Mouse (Mus musculus): ENCODE measurements around the gene Olfr159. TPM values are rescaled to one million over a fixed set of nuclear protein-coding genes. Genes with fewer than 3 reads are reported as not detected.
A peak's percentile ranks its signal among the peaks of the same experiment; 100 is the strongest.

Olfr159 gene
- total and polyA plus RNA-seq, 2 experiments from 2014 or later, result not detected

- H3K27ac ChIP-seq, result no peak overlapping the region
- DNase-seq (ENCODE audit: low spot score) (no peak), ATAC-seq (no peak)
- no peak overlapping the region for H3K9ac ChIP-seq (replicated peaks; ENCODE audit: low read length)
- H3K27me3 ChIP-seq (ENCODE audit: insufficient read depth, low read length), result no peaks in the 10 kb centered on the region
- no peaks in the 10 kb centered on the region for H3K4me1 ChIP-seq (ENCODE audit: insufficient read depth, low read length)
- H3K4me2 ChIP-seq (ENCODE audit: low read depth, low read length), result no peak overlapping the region
- 90% methylated on average over 5 of the region's 5 CpGs for WGBS
- no peak for TF ChIP-seq CTCF (IDR thresholded peaks at IDR 0.05; ENCODE audit: low read depth)
- no peaks in the 10 kb centered on the region for H3K9me3 ChIP-seq (ENCODE audit: low read length)
- no peak overlapping the region for H3K4me3 ChIP-seq (ENCODE audit: low read length)
- no peaks in the 10 kb centered on the region for H3K36me3 ChIP-seq (ENCODE audit: insufficient read depth, low read length)
Observed at GRCm38 (mm10) chr4:43768341-43768740, 2.5 kb downstream of the Olfr159 start.

- no peak overlapping the region for H3K9ac ChIP-seq (replicated peaks; ENCODE audit: low read length)
- H3K27me3 ChIP-seq (ENCODE audit: insufficient read depth, low read length), result no peaks in the 10 kb centered on the region
- no peak overlapping the region for H3K27ac ChIP-seq
- H3K4me1 ChIP-seq (ENCODE audit: insufficient read depth, low read length), result no peaks in the 10 kb centered on the region
- H3K4me3 ChIP-seq (ENCODE audit: low read length), result no peak overlapping the region
- no peaks in the 10 kb centered on the region for H3K36me3 ChIP-seq (ENCODE audit: insufficient read depth, low read length)
- peak; percentile 82 for DNase-seq (ENCODE audit: low spot score)
- peak; percentile 62; the same call in 1 of the 2 replicates for ATAC-seq
- 24% methylated on average over 7 of the region's 7 CpGs for WGBS
- no peaks in the 10 kb centered on the region for H3K9me3 ChIP-seq (ENCODE audit: low read length)
- H3K4me2 ChIP-seq (ENCODE audit: low read depth, low read length), result no peak overlapping the region
- TF ChIP-seq CTCF (IDR thresholded peaks at IDR 0.05; ENCODE audit: low read depth), result peak; percentile 86
Observed at GRCm38 (mm10) chr4:43763410-43763809, 7.4 kb downstream of the Olfr159 start.

DNA sequence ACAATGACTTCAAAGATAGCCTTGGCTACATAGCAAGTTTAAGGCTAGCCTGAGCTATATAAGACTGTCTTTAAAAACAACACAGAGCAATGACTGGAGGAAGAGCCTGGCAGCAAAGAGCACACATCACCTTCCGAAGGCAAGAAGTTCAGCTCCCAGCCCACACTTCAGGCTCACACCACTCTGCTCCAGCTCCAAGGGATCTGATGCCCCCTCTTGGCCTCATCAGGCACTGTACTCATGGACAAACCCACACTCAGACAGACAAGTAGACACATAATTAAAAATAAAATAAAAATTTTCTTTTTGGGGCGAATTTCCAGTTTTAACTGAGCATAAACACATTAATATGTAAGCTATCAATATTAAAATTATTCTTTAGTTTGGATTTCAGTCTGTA lies 9.5 kb downstream of the Olfr159 start:
- Histone ChIP-seq H3K4me2 (ENCODE audit: low read depth, low read length) (no peak overlapping the region), H3K9me3 (ENCODE audit: low read length) (no peaks in the 10 kb centered on the region), H3K27ac (no peak overlapping the region), H3K4me3 (ENCODE audit: low read length) (no peak overlapping the region), H3K4me1 (ENCODE audit: insufficient read depth, low read length) (no peaks in the 10 kb centered on the region), H3K9ac (replicated peaks; ENCODE audit: low read length) (no peak overlapping the region), H3K36me3 (ENCODE audit: insufficient read depth, low read length) (no peaks in the 10 kb centered on the region), H3K27me3 (ENCODE audit: insufficient read depth, low read length) (no peaks in the 10 kb centered on the region)
- no peak for TF ChIP-seq CTCF (IDR thresholded peaks at IDR 0.05; ENCODE audit: low read depth)
- WGBS, result 72% methylated on average over 2 of the region's 2 CpGs
- DNase-seq (ENCODE audit: low spot score) (no peak), ATAC-seq (no peak)

- 71% methylated on average over 10 of the region's 10 CpGs for WGBS
- ATAC-seq (no peak), DNase-seq (ENCODE audit: low spot score) (peak; percentile 27)
- Histone ChIP-seq H3K4me3 (ENCODE audit: low read length) (no peak overlapping the region), H3K36me3 (ENCODE audit: insufficient read depth, low read length) (no peaks in the 10 kb centered on the region), H3K4me2 (ENCODE audit: low read depth, low read length) (no peak overlapping the region), H3K9ac (replicated peaks; ENCODE audit: low read length) (no peak overlapping the region), H3K27me3 (ENCODE audit: insufficient read depth, low read length) (no peaks in the 10 kb centered on the region), H3K27ac (no peak overlapping the region), H3K4me1 (ENCODE audit: insufficient read depth, low read length) (no peaks in the 10 kb centered on the region), H3K9me3 (ENCODE audit: low read length) (no peaks in the 10 kb centered on the region)
- TF ChIP-seq CTCF (IDR thresholded peaks at IDR 0.05; ENCODE audit: low read depth), result peak; percentile 49
Observed at GRCm38 (mm10) chr4:43760460-43760859, 10.3 kb downstream of the Olfr159 start.

DNA sequence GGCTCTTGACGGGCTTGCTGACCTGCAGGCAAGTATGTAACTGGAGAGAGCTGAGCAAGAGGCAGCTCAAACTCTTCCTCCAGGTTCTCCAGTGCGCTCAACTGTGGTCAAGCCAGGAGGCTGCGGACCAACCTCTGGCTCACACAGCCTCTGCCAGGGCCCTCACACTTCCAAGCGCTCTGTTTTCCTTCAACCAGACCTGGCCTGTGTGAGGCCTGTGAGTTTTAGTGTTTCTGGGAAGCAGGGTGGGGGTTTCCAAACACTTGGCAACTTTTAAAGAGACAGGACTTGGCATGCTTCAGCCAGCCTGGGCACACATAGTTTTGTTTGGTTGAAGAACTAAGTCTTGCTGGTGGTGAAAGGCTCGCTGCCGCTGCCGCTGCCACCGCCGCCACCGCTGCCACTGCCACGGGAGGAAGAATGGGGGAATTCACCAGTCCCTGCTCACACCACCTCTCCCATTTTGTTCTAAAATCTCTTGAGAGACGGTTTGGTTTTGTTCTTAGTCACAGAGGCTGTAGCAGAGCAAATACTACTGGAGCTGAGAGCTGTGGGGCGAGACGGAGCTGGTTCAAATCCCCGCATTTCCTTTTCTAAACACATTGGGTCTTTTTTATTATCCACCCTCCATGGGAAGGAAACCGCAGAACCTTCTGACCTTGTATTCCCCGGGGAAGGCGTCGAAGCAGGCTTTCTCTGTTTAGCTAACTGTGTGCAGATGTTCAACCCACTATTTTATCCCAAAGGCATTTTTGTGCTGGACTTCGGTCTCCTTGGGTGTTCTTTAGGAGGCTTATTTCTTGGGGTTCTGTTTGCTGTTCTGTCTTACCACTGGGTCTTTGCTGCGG lies 11.0 kb downstream of the Olfr159 start:
- no peak for ATAC-seq
- no peaks in the 10 kb centered on the region for H3K4me1 ChIP-seq (ENCODE audit: insufficient read depth, low read length)
- TF ChIP-seq CTCF (IDR thresholded peaks at IDR 0.05; ENCODE audit: low read depth), result no peak
- no peaks in the 10 kb centered on the region for H3K36me3 ChIP-seq (ENCODE audit: insufficient read depth, low read length)
- no peaks in the 10 kb centered on the region for H3K27me3 ChIP-seq (ENCODE audit: insufficient read depth, low read length)
- 76% methylated on average over 21 of the region's 21 CpGs for WGBS
- no peak overlapping the region for H3K4me2 ChIP-seq (ENCODE audit: low read depth, low read length)
- H3K27ac ChIP-seq, result no peak overlapping the region; the same call in 1 of the 2 replicates
- H3K9me3 ChIP-seq (ENCODE audit: low read length), result no peaks in the 10 kb centered on the region
- DNase-seq (ENCODE audit: low spot score), result peak; percentile 39
- H3K4me3 ChIP-seq (ENCODE audit: low read length), result no peak overlapping the region
- H3K9ac ChIP-seq (replicated peaks; ENCODE audit: low read length), result no peak overlapping the region

- TF ChIP-seq CTCF (IDR thresholded peaks at IDR 0.05; ENCODE audit: low read depth), result no peak
- WGBS, result 86% methylated on average over 6 of the region's 6 CpGs
- Histone ChIP-seq H3K4me1 (ENCODE audit: insufficient read depth, low read length) (no peaks in the 10 kb centered on the region), H3K4me2 (ENCODE audit: low read depth, low read length) (no peak overlapping the region), H3K9me3 (ENCODE audit: low read length) (no peaks in the 10 kb centered on the region), H3K27me3 (ENCODE audit: insufficient read depth, low read length) (no peaks in the 10 kb centered on the region), H3K4me3 (ENCODE audit: low read length) (no peak overlapping the region), H3K27ac (no peak overlapping the region), H3K9ac (replicated peaks; ENCODE audit: low read length) (no peak overlapping the region), H3K36me3 (ENCODE audit: insufficient read depth, low read length) (no peaks in the 10 kb centered on the region)
- DNase-seq (ENCODE audit: low spot score) (no peak), ATAC-seq (no peak)
Observed at GRCm38 (mm10) chr4:43757213-43757612, 13.6 kb downstream of the Olfr159 start.

DNA sequence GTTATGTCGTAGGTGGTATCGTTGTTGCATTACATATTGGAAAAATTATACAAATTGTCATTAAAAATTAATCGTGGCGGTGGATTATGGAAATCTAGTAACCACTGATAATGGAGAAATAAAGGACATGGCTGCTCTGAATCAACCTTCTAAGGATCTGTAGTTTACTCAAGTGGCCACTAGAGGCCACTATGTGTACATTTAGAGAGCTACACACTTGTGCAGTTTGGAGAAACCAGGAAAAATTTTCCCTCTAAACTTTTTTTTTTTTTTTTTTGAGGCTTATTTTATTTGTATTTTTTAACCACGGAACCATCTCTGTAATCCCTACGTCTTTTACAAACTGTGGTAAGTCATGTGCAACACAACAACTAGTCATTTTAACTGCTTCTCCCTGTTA lies 25.6 kb downstream of the Olfr159 start:
- H3K27me3 ChIP-seq (ENCODE audit: insufficient read depth, low read length), result no peaks in the 10 kb centered on the region
- H3K36me3 ChIP-seq (ENCODE audit: insufficient read depth, low read length), result no peaks in the 10 kb centered on the region
- 16% methylated on average over 6 of the region's 6 CpGs for WGBS
- no peak for ATAC-seq
- H3K4me2 ChIP-seq (ENCODE audit: low read depth, low read length), result no peak overlapping the region
- no peak overlapping the region for H3K9ac ChIP-seq (replicated peaks; ENCODE audit: low read length)
- peak; percentile 81 for DNase-seq (ENCODE audit: low spot score)
- no peak overlapping the region for H3K4me3 ChIP-seq (ENCODE audit: low read length)
- TF ChIP-seq CTCF (IDR thresholded peaks at IDR 0.05; ENCODE audit: low read depth), result peak; percentile 69
- no peaks in the 10 kb centered on the region for H3K9me3 ChIP-seq (ENCODE audit: low read length)
- no peaks in the 10 kb centered on the region for H3K4me1 ChIP-seq (ENCODE audit: insufficient read depth, low read length)
- H3K27ac ChIP-seq, result no peak overlapping the region

Data from hindbrain, postnatal 0 days (tissue).